Mouse (Mus musculus) heart, embryonic 11.5 days (tissue): ENCODE results near the gene Rad52. TPM values are rescaled to one million over a fixed set of nuclear protein-coding genes. Genes with fewer than 3 reads are reported as not detected.

Source experiments
- ATAC-seq: fragments of 200-750 bp; cut with Nextera tagmentation; replicated peaks from 2 replicates; pipeline ENCODE4 v1.8.0; 2017; ENCODE audit warnings: moderate library complexity; ENCODE audit not compliant: insufficient number of reproducible peaks, low FRiP score, low TSS enrichment
- H3K27ac ChIP-seq: fragments of 300-500 bp; sonication (generic); 2 replicates; pipeline ENCODE4 v1.5.1; 2014; ENCODE audit warnings: mild to moderate bottlenecking, low read depth, low read length
- H3K27me3 ChIP-seq: fragments of 300-500 bp; sonication (generic); 2 replicates; pipeline ENCODE4 v1.6.1; 2014; ENCODE audit warnings: mild to moderate bottlenecking, low read length, mixed read lengths; ENCODE audit not compliant: control insufficient read depth, insufficient read depth
- H3K36me3 ChIP-seq: fragments of 300-500 bp; sonication (generic); 2 replicates; pipeline ENCODE4 v1.6.1; 2014; ENCODE audit warnings: mild to moderate bottlenecking, low read length, moderate library complexity, mixed read lengths; ENCODE audit not compliant: control insufficient read depth, insufficient read depth
- H3K4me1 ChIP-seq: fragments of 300-500 bp; sonication (generic); 2 replicates; pipeline ENCODE4 v1.6.1; 2014; ENCODE audit warnings: low read length; ENCODE audit not compliant: control insufficient read depth, insufficient read depth
- H3K4me2 ChIP-seq: fragments of 300-500 bp; sonication (generic); 2 replicates; pipeline ENCODE4 v1.6.1; 2014; ENCODE audit warnings: mild to moderate bottlenecking, moderate library complexity
- H3K4me3 ChIP-seq: fragments of 300-500 bp; sonication (generic); 2 replicates; pipeline ENCODE4 v1.5.1; 2014; ENCODE audit warnings: low read depth, low read length
- H3K9ac ChIP-seq: fragments of 300-500 bp; sonication (generic); 2 replicates; pipeline ENCODE4 v1.6.1; 2014; ENCODE audit warnings: mild to moderate bottlenecking, low read depth, low read length, moderate library complexity
- H3K9me3 ChIP-seq: fragments of 300-500 bp; sonication (generic); replicated peaks from 2 replicates; pipeline ENCODE4 v1.6.1; 2016; ENCODE audit warnings: low read length; ENCODE audit not compliant: control insufficient read depth
- WGBS: fragments of 180-500 bp; shearing (Covaris S2); extraction: QIAGEN DNeasy Blood & Tissue Kit; methylation state at CpG from one replicate; pipeline ENCODE4 v1.1.7; 2014; ENCODE audit not compliant: insufficient replicate concordance; 5-methylcytosine and 5-hydroxymethylcytosine counted together
- polyA plus RNA-seq: library from polyadenylated mRNA; unstranded; fragments of >200 nt; fragmentation: Nextera tagmentation; extraction: Ambion mirVana; gene quantifications from 2 replicates; pipeline ENCODE4 v1.2.1, GENCODE M21; 2014

Rad52 gene
- polyA plus RNA-seq, 1 experiment from 2014 or later, result 18.4 TPM

GRCm38 (mm10) chr6:119903081-119903789 lies 737 bp downstream of the Rad52 start:
- peak overlapping the region; percentile 81 for H3K4me2 ChIP-seq
- peak overlapping the region; percentile 94 for H3K9ac ChIP-seq
- WGBS, result 17% methylated on average over 15 of the region's 15 CpGs
- no peak for ATAC-seq
- H3K4me1 ChIP-seq, result 0 out of 2 replicates have a peak, but pooled peaks cover 2% of the 10 kb centered on the region
- no peaks in the 10 kb centered on the region for H3K9me3 ChIP-seq
- peak overlapping the region; percentile 97 for H3K27ac ChIP-seq
- H3K4me3 ChIP-seq, result peak overlapping the region; percentile 90
- H3K36me3 ChIP-seq, result no peaks in the 10 kb centered on the region
- H3K27me3 ChIP-seq, result no peaks in the 10 kb centered on the region

- no peaks in the 10 kb centered on the region for H3K9me3 ChIP-seq
- H3K36me3 ChIP-seq, result no peaks in the 10 kb centered on the region
- H3K27me3 ChIP-seq, result no peaks in the 10 kb centered on the region
- H3K27ac ChIP-seq, result no peak overlapping the region
- no peak for ATAC-seq
- H3K4me2 ChIP-seq, result no peak overlapping the region
- H3K9ac ChIP-seq, result no peak overlapping the region
- H3K4me1 ChIP-seq, result 0 out of 2 replicates have a peak, but pooled peaks cover 2% of the 10 kb centered on the region
- WGBS, result 89% methylated on average over 5 of the region's 5 CpGs
- H3K4me3 ChIP-seq, result no peak overlapping the region
Observed at GRCm38 (mm10) chr6:119905461-119905860, 3.0 kb downstream of the Rad52 start.

GRCm38 (mm10) chr6:119912046-119912445 lies 9.5 kb downstream of the Rad52 start:
- no peak overlapping the region for H3K9ac ChIP-seq
- H3K4me3 ChIP-seq, result no peak overlapping the region
- WGBS, result 65% methylated on average over 5 of the region's 5 CpGs
- no peaks in the 10 kb centered on the region for H3K9me3 ChIP-seq
- no peaks in the 10 kb centered on the region for H3K4me1 ChIP-seq
- no peak for ATAC-seq
- H3K4me2 ChIP-seq, result no peak overlapping the region
- H3K27ac ChIP-seq, result no peak overlapping the region
- peaks cover 13% of the 10 kb centered on the region for H3K36me3 ChIP-seq
- no peaks in the 10 kb centered on the region for H3K27me3 ChIP-seq

GRCm38 (mm10) chr6:119915710-119916109 lies 13.2 kb downstream of the Rad52 start:
- 89% methylated on average over 5 of the region's 5 CpGs for WGBS
- Histone ChIP-seq H3K4me1 (no peaks in the 10 kb centered on the region), H3K4me2 (no peak overlapping the region), H3K36me3 (peaks cover 24% of the 10 kb centered on the region), H3K27me3 (no peaks in the 10 kb centered on the region), H3K4me3 (no peak overlapping the region), H3K27ac (no peak overlapping the region), H3K9me3 (no peaks in the 10 kb centered on the region), H3K9ac (no peak overlapping the region)
- no peak for ATAC-seq

- no peaks in the 10 kb centered on the region for H3K4me1 ChIP-seq
- H3K9me3 ChIP-seq, result no peaks in the 10 kb centered on the region
- no peak overlapping the region for H3K9ac ChIP-seq
- H3K27me3 ChIP-seq, result no peaks in the 10 kb centered on the region
- H3K4me3 ChIP-seq, result no peak overlapping the region
- no peak for ATAC-seq
- H3K4me2 ChIP-seq, result no peak overlapping the region
- peaks cover 24% of the 10 kb centered on the region for H3K36me3 ChIP-seq
- 85% methylated on average over 16 of the region's 16 CpGs for WGBS
- H3K27ac ChIP-seq, result no peak overlapping the region
Observed at GRCm38 (mm10) chr6:119918561-119919181, 16.2 kb downstream of the Rad52 start.

- Histone ChIP-seq H3K36me3 (peaks cover 34% of the 10 kb centered on the region), H3K27ac (no peak overlapping the region), H3K4me2 (no peak overlapping the region), H3K4me3 (no peak overlapping the region), H3K27me3 (no peaks in the 10 kb centered on the region), H3K9me3 (no peaks in the 10 kb centered on the region), H3K4me1 (no peaks in the 10 kb centered on the region), H3K9ac (no peak overlapping the region)
- no peak for ATAC-seq
- WGBS, result 87% methylated on average over 3 of the region's 3 CpGs
Observed at GRCm38 (mm10) chr6:119922136-119922535, 19.6 kb downstream of the Rad52 start.

- 93% methylated on average over 4 of the region's 4 CpGs for WGBS
- Histone ChIP-seq H3K4me2 (no peak overlapping the region), H3K36me3 (peaks cover 38% of the 10 kb centered on the region), H3K4me1 (no peaks in the 10 kb centered on the region), H3K27me3 (no peaks in the 10 kb centered on the region), H3K27ac (no peak overlapping the region), H3K4me3 (no peak overlapping the region), H3K9me3 (no peaks in the 10 kb centered on the region), H3K9ac (no peak overlapping the region)
- no peak for ATAC-seq
Observed at GRCm38 (mm10) chr6:119922544-119922943, 20.0 kb downstream of the Rad52 start.

GRCm38 (mm10) chr6:119924235-119925005 lies 21.9 kb downstream of the Rad52 start:
- H3K9me3 ChIP-seq, result no peaks in the 10 kb centered on the region
- H3K27ac ChIP-seq, result no peak overlapping the region
- peaks cover 40% of the 10 kb centered on the region for H3K36me3 ChIP-seq
- H3K4me2 ChIP-seq, result no peak overlapping the region
- no peak for ATAC-seq
- no peaks in the 10 kb centered on the region for H3K4me1 ChIP-seq
- WGBS, result 48% methylated on average over 4 of the region's 4 CpGs
- no peak overlapping the region for H3K4me3 ChIP-seq
- no peak overlapping the region for H3K9ac ChIP-seq
- H3K27me3 ChIP-seq, result no peaks in the 10 kb centered on the region
